Mouse (Mus musculus): Measurements from ENCODE around the gene Krt81.

- TF ChIP-seq CTCF (IDR thresholded peaks at IDR 0.05; ENCODE audit: control insufficient read depth, insufficient read depth, insufficient read length) (no peak), CEBPB (IDR thresholded peaks at IDR 0.05; ENCODE audit: low read depth) (no peak), MYOD1 (IDR thresholded peaks at IDR 0.05; ENCODE audit: control insufficient read depth, insufficient read length, low read depth) (no peak), MAX (IDR thresholded peaks at IDR 0.05) (no peak), FOSL1 (IDR thresholded peaks at IDR 0.05; ENCODE audit: insufficient read depth, low read length, poor library complexity, severe bottlenecking) (no peak)
These were observed 49.5 kb downstream of the Krt81 start for GRCm38 (mm10) chr15:101413916-101414635.
